Mouse (Mus musculus) cerebellum, postnatal 4 days (tissue): ENCODE measurements around the gene Micu1.

Source experiments
- DNase-seq, 2 experiments: peaks; one replicate each; pipeline ENCODE4 v3.0.0; 2022; ENCODE audit warnings: low spot score in 2 of 2, mixed read lengths in 1 of 2

Gene Micu1

DNA sequence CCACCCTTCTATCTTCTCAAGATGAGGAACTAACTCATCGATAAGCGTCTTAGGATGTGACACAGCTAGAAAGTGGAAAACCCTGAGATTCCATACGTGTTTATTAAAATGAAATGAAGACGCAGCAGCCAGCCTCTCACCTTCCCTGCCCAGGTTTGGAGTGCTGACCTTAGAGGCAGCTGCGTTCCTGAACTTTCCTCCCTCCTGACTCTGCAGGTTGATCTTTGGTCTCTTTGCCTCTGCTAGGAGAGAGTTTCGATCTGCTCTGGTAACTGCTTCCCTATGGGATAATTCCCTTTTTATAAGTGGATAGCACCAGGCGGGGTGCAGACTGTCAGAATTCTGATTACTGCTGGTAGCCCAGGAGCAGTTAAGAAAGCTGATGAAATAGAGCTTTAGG lies 178.6 kb downstream of the Micu1 start:
- no peak for DNase-seq

DNA sequence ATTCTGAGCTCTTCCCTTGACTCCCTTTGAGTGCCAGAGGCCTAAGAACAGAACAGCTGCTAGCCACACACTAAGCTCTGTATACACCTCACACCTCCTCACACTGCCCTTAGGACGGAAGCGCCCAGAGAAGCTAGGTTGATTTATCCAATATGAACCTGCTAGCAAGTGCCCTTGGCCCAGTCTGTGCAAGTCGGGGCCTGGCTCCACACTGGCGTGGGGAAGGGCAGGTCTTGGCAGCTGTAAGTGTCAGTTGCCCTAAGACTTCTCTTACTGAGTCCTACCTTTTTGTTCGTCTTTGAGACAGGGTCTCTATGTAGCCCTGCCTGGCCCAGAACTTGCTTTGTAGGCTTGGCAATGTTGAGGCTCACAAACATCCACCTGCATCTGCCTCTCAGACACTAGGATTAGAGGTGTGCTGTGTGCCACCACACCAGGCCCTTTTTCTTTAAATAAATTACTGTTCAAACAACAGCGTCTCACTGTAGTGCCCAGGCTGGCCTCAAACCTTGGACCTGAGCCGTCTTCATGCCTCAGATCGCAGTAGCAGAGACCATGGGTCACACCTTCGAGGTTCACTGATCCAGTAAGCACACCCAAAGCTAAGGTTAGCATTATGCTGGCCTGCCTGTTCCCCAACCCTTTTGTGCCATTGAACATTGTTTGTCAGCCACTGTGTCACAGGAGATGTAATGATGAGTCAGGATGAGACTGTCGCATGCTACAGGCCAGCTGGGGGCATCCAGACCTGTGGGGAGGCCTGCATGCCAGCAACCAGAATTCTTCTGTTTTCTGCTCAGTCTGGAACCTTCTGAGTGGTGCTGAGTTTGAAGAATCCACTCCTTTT lies 182.3 kb downstream of the Micu1 start:
- DNase-seq: no peak

- DNase-seq: no peak
These were observed 183.2 kb downstream of the Micu1 start for GRCm38 (mm10) chr10:59885174-59886080.

DNA sequence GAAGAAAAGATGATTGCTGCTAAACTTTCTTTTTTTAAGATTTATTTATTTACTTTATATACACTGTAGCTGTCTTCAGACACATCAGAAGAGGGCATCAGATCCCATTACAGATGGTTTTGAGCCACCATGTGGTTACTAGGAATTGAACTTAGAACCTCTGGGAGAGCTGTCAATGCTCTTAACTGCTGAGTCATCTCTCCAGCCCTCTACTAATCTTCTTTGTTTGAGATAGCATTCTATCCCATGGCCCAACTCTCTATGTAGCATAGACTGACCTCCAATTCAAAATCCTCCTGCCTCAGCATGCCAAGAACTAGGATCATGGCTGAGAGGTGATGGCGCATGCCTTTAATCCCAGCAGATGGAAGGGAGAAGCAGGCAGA lies 183.8 kb downstream of the Micu1 start:
- no peak for DNase-seq

GRCm38 (mm10) chr10:59887432-59887831 lies 185.2 kb downstream of the Micu1 start:
- DNase-seq: no peak

GRCm38 (mm10) chr10:59889339-59889738 lies 187.1 kb downstream of the Micu1 start:
- no peak for DNase-seq

DNA sequence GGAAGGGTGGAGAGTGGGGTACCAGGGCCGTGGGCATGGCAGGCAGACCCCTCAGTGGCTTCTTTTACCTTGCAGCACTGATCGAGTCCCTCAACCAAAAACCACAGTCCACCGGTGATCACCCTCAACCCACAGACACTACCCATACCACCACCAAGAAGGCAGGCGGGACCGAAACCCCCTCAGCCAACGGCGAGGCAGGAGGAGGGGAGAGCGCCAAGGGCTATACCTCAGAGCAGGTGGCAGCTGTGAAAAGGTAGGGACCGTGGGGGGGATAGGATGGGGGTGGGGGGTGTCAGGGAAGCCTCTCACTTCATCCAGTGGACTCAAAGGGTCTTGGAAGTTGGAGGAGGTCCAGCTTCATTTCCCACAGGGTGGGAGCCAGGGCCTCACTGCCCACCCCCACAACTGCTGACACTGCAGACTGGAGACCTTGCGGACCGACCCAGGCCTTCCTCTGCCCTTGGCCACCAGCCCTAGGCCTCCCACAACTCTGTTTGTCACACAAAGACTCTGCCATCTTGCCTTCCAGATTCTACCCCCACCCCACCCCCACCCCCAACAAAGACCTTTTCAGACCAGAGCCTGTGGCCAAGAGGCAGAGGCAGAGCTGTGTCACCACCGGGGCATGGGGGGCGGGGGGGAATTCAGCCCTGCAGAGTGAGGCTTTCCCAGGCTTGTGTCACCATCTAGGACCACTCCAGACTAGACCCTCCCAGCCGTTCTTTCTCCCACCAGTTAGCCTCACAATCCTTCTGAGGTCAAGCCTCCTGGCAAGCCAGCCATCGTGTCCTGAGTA lies 187.9 kb downstream of the Micu1 start:
- no peak for DNase-seq

DNA sequence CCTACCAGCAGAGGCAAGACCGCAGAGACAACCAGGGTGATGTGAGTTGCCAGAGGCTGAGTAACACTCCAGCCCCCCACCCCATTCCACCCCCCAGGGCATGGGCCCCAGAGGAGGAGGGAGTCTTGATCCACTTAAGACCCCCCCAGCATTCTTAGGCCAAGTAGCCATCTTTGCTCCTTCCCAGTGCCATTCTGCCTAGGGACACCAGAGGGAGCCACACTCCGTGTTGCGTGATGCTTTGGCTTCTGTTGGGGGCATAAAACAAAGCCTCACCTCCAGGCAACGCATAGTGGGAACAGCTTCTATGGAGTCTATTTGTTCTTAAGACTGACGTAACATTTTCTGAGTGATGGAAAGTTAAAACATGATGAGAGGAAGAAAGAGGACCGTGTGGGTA lies 190.7 kb downstream of the Micu1 start:
- DNase-seq: peak; percentile 70 to 80

DNA sequence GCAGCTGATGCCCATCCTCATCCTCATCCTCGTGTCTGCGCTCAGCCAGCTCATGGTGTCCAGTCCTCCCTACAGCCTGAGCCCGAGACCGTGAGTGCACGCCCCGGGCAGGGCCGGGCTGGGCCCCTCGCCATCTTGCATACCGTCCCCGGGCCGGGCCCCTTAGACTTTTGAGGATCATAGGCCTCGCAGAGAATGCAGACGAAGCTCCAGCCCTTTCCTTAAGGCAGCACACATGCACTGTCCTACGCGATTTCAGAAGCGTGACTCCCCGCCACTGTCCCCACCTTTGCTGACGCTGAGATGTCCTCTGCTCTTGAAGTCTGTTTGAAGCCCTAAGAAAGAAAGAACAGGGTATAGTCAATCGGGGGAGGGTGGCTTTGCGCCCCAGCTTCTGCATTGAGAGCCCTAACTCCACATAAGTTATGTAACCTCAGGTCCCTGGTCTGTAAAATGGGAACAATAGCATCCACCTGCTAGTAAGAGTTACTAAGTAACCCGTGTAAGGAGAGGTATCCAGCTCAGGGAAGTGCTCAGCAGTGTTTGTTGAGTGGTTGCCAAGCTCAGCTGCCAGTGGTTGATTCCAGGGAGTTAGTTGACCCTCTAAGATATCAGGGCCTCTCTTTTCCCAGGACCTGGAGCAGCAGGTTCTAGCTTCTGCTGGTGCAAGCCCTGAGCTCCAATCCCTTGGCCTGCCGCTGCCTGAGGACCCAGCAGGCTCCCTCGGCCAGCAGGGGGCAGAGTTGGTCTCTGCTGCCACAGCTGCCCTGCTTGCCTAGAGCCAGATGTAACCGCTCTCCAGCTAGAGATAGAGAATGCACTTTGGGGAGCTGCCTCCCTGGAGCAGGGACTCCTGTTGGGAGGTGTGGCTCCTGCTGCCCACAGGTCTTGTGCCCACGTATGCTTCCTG lies 192.2 kb downstream of the Micu1 start:
- DNase-seq: peak; percentile 62 to 76

GRCm38 (mm10) chr10:59895460-59896186 lies 193.3 kb downstream of the Micu1 start:
- no peak for DNase-seq

- DNase-seq: no peak
These were observed 193.9 kb downstream of the Micu1 start for GRCm38 (mm10) chr10:59896211-59896610.

DNA sequence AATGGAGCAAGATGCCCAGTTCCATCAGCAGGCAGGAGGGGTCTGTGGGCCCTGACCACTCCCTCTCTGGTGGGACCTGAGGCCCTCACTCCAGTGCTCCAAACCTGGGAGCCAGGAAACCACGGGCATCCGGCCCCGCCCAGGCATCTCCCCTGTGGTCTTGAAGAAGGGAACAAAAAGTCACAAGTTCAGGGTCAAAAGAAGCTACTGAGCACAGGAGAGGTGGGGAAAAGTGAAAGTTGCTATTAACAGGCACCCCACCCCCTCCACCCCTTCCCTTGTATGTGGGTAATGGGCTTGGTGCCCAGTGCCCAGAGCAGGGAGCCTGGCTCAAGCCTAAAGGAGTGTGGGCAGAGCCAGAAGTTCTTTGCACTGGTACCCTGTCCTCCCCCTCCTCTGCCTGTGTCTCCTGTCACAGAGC lies 194.6 kb downstream of the Micu1 start:
- peak in 1 of 2 experiments; percentile 60 for DNase-seq

- peak in 1 of 2 experiments; percentile 57 for DNase-seq
These were observed 195.2 kb downstream of the Micu1 start for GRCm38 (mm10) chr10:59897511-59897910.

DNA sequence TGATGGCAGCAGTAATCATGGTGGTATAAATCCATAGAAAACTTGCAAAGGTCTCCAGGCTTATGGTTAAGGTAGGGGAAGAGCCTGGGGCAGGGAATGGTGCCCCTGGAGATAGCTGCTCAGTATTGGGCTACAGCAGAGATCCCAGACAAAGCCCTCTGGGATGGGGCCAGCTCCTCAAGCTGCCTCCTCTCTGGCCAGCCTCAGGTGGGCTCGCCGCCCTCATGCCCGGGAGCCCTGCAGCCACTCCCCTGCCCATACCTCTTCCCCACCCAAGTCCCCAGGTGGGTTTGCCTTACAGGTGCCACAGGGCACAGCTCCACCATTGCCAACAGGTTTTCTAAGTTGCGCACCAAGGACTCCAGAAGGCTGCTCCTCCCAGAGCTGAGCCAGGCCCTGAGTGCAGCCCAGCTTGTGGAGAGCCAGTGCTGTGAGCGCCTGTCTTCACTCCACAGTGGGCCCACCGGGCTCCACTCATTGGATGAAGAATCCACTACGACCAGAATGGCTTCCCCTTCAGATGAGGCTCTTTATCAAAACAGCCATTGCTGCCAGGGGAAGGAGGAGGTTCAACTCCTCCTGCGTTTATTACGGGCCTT lies 196.0 kb downstream of the Micu1 start:
- peak in 1 of 2 experiments; percentile 31 for DNase-seq

- no peak for DNase-seq
These were observed 196.7 kb downstream of the Micu1 start for GRCm38 (mm10) chr10:59898935-59899334.

DNA sequence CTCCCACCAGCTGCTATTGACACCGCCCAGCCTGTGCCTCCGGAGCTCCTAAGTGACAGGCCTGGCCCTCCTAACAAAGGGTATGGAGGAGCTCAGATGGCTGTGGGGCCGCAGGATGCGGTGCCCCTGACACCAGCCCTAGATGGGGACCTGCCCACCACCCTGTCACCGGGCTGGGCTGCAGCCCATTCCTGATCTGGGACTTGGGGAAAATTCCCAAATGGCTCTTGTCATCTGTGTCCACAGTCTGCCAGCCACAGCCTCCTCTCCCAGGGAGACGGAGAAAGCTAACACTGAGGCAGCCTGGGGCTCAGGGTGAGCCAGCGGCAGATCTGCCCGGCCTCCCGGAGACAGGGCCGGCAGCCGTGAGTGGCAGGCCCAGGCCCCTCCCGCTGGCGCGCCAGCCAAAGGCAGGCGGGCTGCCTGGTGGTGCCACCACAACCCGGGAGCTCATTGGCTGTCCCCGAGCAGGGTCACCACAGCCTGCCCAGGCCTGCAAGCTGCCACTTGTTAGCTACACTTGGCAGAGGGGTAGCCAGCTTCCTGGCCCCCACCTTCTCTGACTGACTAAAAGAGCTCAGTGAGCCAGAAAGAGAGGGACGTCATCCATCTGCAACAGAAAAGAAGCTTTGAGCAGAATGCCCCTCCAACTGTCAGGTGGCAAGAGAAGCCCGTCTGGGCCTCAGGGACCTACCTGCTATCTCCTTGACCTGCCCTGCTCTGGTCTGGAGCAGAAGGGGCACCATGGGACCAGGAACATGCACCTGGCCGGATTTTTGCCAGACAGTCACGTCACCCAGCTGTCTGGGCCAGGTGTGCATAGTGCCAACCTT lies 197.3 kb downstream of the Micu1 start:
- DNase-seq: peak; percentile 70 to 90

DNA sequence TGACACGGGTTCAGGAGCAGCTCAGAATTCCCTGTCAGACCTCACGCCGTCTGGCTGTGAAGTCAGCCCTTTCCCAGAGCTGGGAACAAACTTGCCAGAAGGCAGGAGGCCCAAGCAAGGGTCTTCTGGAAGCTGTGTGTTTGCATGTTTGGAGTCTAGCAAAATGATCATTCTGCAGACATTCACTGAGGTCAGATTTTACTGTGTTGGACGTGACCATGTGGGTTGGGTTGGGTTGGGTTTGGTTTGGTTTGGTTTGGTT lies 197.8 kb downstream of the Micu1 start:
- DNase-seq: no peak

DNA sequence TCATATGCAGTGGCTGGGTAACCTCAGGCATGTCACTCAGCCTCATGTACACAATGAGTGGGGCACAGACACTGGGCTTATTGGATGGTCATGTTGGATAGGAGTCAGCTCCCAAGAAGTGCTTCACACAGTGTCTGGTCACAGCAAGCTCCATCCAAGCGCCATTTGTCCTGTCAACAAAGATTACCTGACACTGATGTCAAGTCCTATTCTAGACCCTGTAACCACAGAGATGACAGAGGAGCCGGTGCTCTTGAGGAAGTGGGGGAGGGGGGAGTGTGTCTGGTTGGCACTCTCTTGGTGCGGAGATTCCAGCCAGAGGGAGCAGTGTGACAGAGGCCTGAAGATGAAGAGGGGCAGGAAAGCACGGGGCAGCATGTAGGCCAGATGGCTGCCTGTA lies 198.7 kb downstream of the Micu1 start:
- DNase-seq: peak in 1 of 2 experiments; percentile 54

GRCm38 (mm10) chr10:59901463-59901862 lies 199.2 kb downstream of the Micu1 start:
- no peak for DNase-seq
